Mouse (Mus musculus): ENCODE data around the gene Hoxb2.

DNA sequence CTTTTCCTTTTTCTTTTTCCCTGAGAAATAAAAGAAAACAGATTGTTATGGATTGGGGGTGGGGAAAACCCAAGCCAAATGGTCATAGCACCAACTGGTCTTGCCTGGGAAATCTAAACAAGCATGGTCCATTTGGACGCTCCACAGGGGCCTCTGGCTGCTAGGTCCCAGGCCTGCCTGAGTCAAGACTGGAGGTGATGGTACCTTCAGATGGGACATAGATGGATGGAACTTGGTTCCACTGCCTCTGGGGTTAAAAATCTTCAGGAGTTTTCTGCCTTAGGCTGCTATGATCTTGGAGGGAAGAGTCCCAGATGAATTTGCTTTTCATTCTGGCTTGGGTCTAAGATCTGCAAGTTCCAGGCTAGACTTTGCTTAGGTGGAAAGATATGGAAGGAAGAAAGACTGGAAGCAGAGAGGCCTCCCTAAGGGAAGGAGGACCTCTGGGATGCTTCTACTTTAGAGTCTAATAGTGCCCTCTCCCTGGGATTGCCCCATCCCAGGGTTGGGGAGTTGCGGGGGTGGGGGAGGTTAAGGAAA, 7.0 kb upstream of the Hoxb2 start:
- TF ChIP-seq CTCF (IDR thresholded peaks at IDR 0.05; ENCODE audit: control insufficient read depth, insufficient read depth, insufficient replicate concordance, low read depth, low read length) (no peak), POLR2A (IDR thresholded peaks at IDR 0.05; ENCODE audit: control insufficient read depth, low read depth, low read length) (no peak)

Data from testis, adult 2 months (tissue).